Mouse (Mus musculus): ENCODE data around the gene BC051142. TPM values are rescaled to one million over a fixed set of nuclear protein-coding genes. Genes with fewer than 3 reads are reported as not detected.

BC051142 gene
- polyA plus RNA-seq, 1 experiment, result 1.4 TPM

DNA sequence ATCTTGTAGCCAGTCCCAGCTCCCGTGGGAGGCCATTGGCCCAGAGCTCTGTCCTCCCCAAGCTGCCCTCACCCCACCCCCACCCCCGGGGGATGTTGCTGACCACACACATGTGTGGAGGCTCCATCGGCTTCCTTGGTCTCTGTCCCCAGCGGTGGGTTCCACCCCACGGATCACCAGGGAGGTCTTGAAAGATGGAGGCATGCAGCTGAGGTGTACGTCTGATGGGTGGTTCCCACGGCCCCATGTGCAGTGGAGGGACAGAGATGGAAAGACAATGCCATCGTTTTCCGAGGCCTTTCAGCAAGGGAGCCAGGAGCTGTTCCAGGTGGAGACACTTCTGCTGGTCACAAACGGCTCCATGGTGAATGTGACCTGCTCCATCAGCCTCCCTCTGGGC, 33.6 kb upstream of the BC051142 start:
- peaks cover 5% of the 10 kb centered on the region for H3K4me1 ChIP-seq (replicated peaks; ENCODE audit: control insufficient read depth, insufficient read depth, low read length)
- 86% methylated on average over 10 of the region's 10 CpGs for WGBS
- H3K4me3 ChIP-seq (ENCODE audit: control insufficient read depth, insufficient read depth, low read length), result no peak overlapping the region
- H3K27ac ChIP-seq (ENCODE audit: control insufficient read depth, insufficient read depth, low read length), result no peak overlapping the region
- no peaks in the 10 kb centered on the region for H3K27me3 ChIP-seq (ENCODE audit: control insufficient read depth, insufficient read depth, low read length)
- no peak for DNase-seq
- no peaks in the 10 kb centered on the region for H3K36me3 ChIP-seq (ENCODE audit: control insufficient read depth, insufficient read depth, low read length)
- no peak for TF ChIP-seq CTCF (IDR thresholded peaks at IDR 0.05; ENCODE audit: borderline replicate concordance, control insufficient read depth, extremely low read depth, insufficient read depth, low read length, poor library complexity)
- no peak for TF ChIP-seq POLR2A (IDR thresholded peaks at IDR 0.05; ENCODE audit: control insufficient read depth, extremely low read depth, insufficient read depth, low read length, poor library complexity)

- Histone ChIP-seq H3K4me1 (replicated peaks; ENCODE audit: control insufficient read depth, insufficient read depth, low read length) (peaks cover 5% of the 10 kb centered on the region), H3K36me3 (ENCODE audit: control insufficient read depth, insufficient read depth, low read length) (no peaks in the 10 kb centered on the region), H3K27me3 (ENCODE audit: control insufficient read depth, insufficient read depth, low read length) (no peaks in the 10 kb centered on the region), H3K27ac (ENCODE audit: control insufficient read depth, insufficient read depth, low read length) (no peak overlapping the region), H3K4me3 (ENCODE audit: control insufficient read depth, insufficient read depth, low read length) (no peak overlapping the region)
- DNase-seq, result no peak
- TF ChIP-seq CTCF (IDR thresholded peaks at IDR 0.05; ENCODE audit: borderline replicate concordance, control insufficient read depth, extremely low read depth, insufficient read depth, low read length, poor library complexity) (no peak), POLR2A (IDR thresholded peaks at IDR 0.05; ENCODE audit: control insufficient read depth, extremely low read depth, insufficient read depth, low read length, poor library complexity) (no peak)
- 94% methylated on average over 4 of the region's 4 CpGs for WGBS
Observed at GRCm38 (mm10) chr17:34370563-34370962, 28.1 kb upstream of the BC051142 start.

- Histone ChIP-seq H3K4me1 (replicated peaks; ENCODE audit: control insufficient read depth, insufficient read depth, low read length) (peaks cover 5% of the 10 kb centered on the region), H3K4me3 (ENCODE audit: control insufficient read depth, insufficient read depth, low read length) (no peak overlapping the region), H3K36me3 (ENCODE audit: control insufficient read depth, insufficient read depth, low read length) (no peaks in the 10 kb centered on the region), H3K27me3 (ENCODE audit: control insufficient read depth, insufficient read depth, low read length) (no peaks in the 10 kb centered on the region), H3K27ac (ENCODE audit: control insufficient read depth, insufficient read depth, low read length) (no peak overlapping the region)
- 87% methylated on average over 6 of the region's 6 CpGs for WGBS
- no peak for DNase-seq
- no peak for TF ChIP-seq CTCF (IDR thresholded peaks at IDR 0.05; ENCODE audit: borderline replicate concordance, control insufficient read depth, extremely low read depth, insufficient read depth, low read length, poor library complexity)
- no peak for TF ChIP-seq POLR2A (IDR thresholded peaks at IDR 0.05; ENCODE audit: control insufficient read depth, extremely low read depth, insufficient read depth, low read length, poor library complexity)
Observed at GRCm38 (mm10) chr17:34373055-34373709, 25.4 kb upstream of the BC051142 start.

- no peak within 1 kb of the TSS for H3K4me3 ChIP-seq (ENCODE audit: control insufficient read depth, insufficient read depth, low read length)
- WGBS, result 82% methylated on average over 2 of the region's 2 CpGs
- DNase-seq, result no peak
- TF ChIP-seq POLR2A (IDR thresholded peaks at IDR 0.05; ENCODE audit: control insufficient read depth, extremely low read depth, insufficient read depth, low read length, poor library complexity) (no peak), CTCF (IDR thresholded peaks at IDR 0.05; ENCODE audit: borderline replicate concordance, control insufficient read depth, extremely low read depth, insufficient read depth, low read length, poor library complexity) (no peak)
- no peaks in the 10 kb centered on the region for H3K27me3 ChIP-seq (ENCODE audit: control insufficient read depth, insufficient read depth, low read length)
- H3K4me1 ChIP-seq (replicated peaks; ENCODE audit: control insufficient read depth, insufficient read depth, low read length), result no peaks in the 10 kb centered on the region
- H3K36me3 ChIP-seq (ENCODE audit: control insufficient read depth, insufficient read depth, low read length), result no peaks in the 10 kb centered on the region
- H3K27ac ChIP-seq (ENCODE audit: control insufficient read depth, insufficient read depth, low read length), result no peak within 1 kb of the TSS
Observed at GRCm38 (mm10) chr17:34376847-34377246, 21.8 kb upstream of the BC051142 start, which contains the start of gene Btnl1. Btnl1 (plus strand) TSS chr17:34377132.

DNA sequence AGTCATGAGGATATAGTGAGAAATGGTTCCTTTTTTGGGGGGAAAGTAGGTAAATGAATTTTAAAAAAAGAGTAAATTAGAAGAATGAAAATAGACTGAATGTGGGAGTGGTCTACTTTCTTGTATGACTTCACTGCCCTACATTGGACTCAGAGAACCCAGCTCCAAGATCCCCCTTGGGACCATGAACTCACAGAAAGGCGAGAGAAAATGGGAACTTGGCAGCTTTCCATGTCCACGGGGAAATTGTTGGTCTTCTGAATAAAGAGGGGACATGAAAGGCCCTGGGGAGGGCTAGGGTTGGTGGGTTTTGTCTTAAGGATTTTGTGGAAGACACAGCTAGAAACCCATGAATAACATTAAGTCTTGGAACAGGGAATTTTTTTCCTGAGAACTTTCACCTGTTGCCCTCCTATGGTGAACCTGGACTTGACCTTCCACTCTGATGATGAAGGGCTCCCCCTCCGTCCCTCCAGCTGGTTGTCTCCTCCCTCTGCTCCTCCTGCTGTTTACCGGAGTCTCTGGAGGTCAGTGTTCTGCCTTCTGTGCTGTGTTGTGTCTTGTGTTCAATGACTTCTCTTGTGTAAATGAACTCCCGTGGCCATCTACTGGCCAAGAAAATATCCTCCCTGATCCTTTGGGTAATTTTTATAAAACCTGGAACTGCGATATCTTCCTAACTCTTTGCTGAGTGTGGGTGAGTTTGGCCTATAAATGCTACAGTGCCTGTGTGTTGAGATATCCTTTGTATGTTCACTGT, 21.0 kb upstream of the BC051142 start:
- no peak for TF ChIP-seq POLR2A (IDR thresholded peaks at IDR 0.05; ENCODE audit: control insufficient read depth, extremely low read depth, insufficient read depth, low read length, poor library complexity)
- TF ChIP-seq CTCF (IDR thresholded peaks at IDR 0.05; ENCODE audit: borderline replicate concordance, control insufficient read depth, extremely low read depth, insufficient read depth, low read length, poor library complexity), result no peak
- Histone ChIP-seq H3K36me3 (ENCODE audit: control insufficient read depth, insufficient read depth, low read length) (no peaks in the 10 kb centered on the region), H3K4me3 (ENCODE audit: control insufficient read depth, insufficient read depth, low read length) (no peak overlapping the region), H3K27ac (ENCODE audit: control insufficient read depth, insufficient read depth, low read length) (no peak overlapping the region), H3K4me1 (replicated peaks; ENCODE audit: control insufficient read depth, insufficient read depth, low read length) (no peaks in the 10 kb centered on the region), H3K27me3 (ENCODE audit: control insufficient read depth, insufficient read depth, low read length) (no peaks in the 10 kb centered on the region)
- no peak for DNase-seq
- WGBS, result 41% methylated on average over 6 of the region's 6 CpGs

GRCm38 (mm10) chr17:34378716-34379115, 19.9 kb upstream of the BC051142 start:
- no peaks in the 10 kb centered on the region for H3K4me1 ChIP-seq (replicated peaks; ENCODE audit: control insufficient read depth, insufficient read depth, low read length)
- H3K27me3 ChIP-seq (ENCODE audit: control insufficient read depth, insufficient read depth, low read length), result no peaks in the 10 kb centered on the region
- H3K36me3 ChIP-seq (ENCODE audit: control insufficient read depth, insufficient read depth, low read length), result no peaks in the 10 kb centered on the region
- 89% methylated on average over 2 of the region's 2 CpGs for WGBS
- no peak for DNase-seq
- no peak overlapping the region for H3K27ac ChIP-seq (ENCODE audit: control insufficient read depth, insufficient read depth, low read length)
- H3K4me3 ChIP-seq (ENCODE audit: control insufficient read depth, insufficient read depth, low read length), result no peak overlapping the region
- TF ChIP-seq POLR2A (IDR thresholded peaks at IDR 0.05; ENCODE audit: control insufficient read depth, extremely low read depth, insufficient read depth, low read length, poor library complexity), result no peak
- TF ChIP-seq CTCF (IDR thresholded peaks at IDR 0.05; ENCODE audit: borderline replicate concordance, control insufficient read depth, extremely low read depth, insufficient read depth, low read length, poor library complexity), result no peak
